Mouse (Mus musculus): ENCODE results near the gene Tbc1d16.

Gene Tbc1d16

GRCm38 (mm10) chr11:119207986-119208385 lies 20.3 kb downstream of the Tbc1d16 start:
- no peak for DNase-seq (ENCODE audit: low spot score)

- peak; percentile 76 for DNase-seq (ENCODE audit: low spot score)
These were observed 21.7 kb downstream of the Tbc1d16 start for GRCm38 (mm10) chr11:119206562-119206961.

GRCm38 (mm10) chr11:119205738-119206137 lies 22.6 kb downstream of the Tbc1d16 start:
- no peak for DNase-seq (ENCODE audit: low spot score)

GRCm38 (mm10) chr11:119203423-119203822 lies 24.9 kb downstream of the Tbc1d16 start:
- DNase-seq (ENCODE audit: low spot score), result no peak

GRCm38 (mm10) chr11:119199233-119199601 lies 29.1 kb downstream of the Tbc1d16 start:
- DNase-seq (ENCODE audit: low spot score), result no peak

- no peak for DNase-seq (ENCODE audit: low spot score)
These were observed 29.6 kb downstream of the Tbc1d16 start for GRCm38 (mm10) chr11:119198564-119199232.

- DNase-seq (ENCODE audit: low spot score), result no peak
These were observed 30.4 kb downstream of the Tbc1d16 start for GRCm38 (mm10) chr11:119197618-119198563.

GRCm38 (mm10) chr11:119192605-119193004 lies 35.7 kb downstream of the Tbc1d16 start:
- DNase-seq (ENCODE audit: low spot score), result no peak

GRCm38 (mm10) chr11:119192176-119192575 lies 36.1 kb downstream of the Tbc1d16 start:
- DNase-seq (ENCODE audit: low spot score), result no peak

- no peak for DNase-seq (ENCODE audit: low spot score)
These were observed 36.7 kb downstream of the Tbc1d16 start for GRCm38 (mm10) chr11:119191606-119192081.

GRCm38 (mm10) chr11:119190498-119190897 lies 37.8 kb downstream of the Tbc1d16 start:
- peak; percentile 77 for DNase-seq (ENCODE audit: low spot score)

GRCm38 (mm10) chr11:119189319-119189718 lies 39.0 kb downstream of the Tbc1d16 start:
- DNase-seq (ENCODE audit: low spot score), result no peak

GRCm38 (mm10) chr11:119188389-119188788 lies 39.9 kb downstream of the Tbc1d16 start:
- DNase-seq (ENCODE audit: low spot score), result no peak

GRCm38 (mm10) chr11:119187800-119188197 lies 40.5 kb downstream of the Tbc1d16 start:
- DNase-seq (ENCODE audit: low spot score), result no peak

GRCm38 (mm10) chr11:119186989-119187799 lies 41.1 kb downstream of the Tbc1d16 start:
- peak; percentile 72 for DNase-seq (ENCODE audit: low spot score)

- no peak for DNase-seq (ENCODE audit: low spot score)
These were observed 41.9 kb downstream of the Tbc1d16 start for GRCm38 (mm10) chr11:119186381-119186780.

GRCm38 (mm10) chr11:119183684-119184310 lies 44.5 kb downstream of the Tbc1d16 start:
- no peak for DNase-seq (ENCODE audit: low spot score)

GRCm38 (mm10) chr11:119181861-119182395 lies 46.4 kb downstream of the Tbc1d16 start:
- no peak for DNase-seq (ENCODE audit: low spot score)

GRCm38 (mm10) chr11:119180824-119181582 lies 47.3 kb downstream of the Tbc1d16 start:
- DNase-seq (ENCODE audit: low spot score), result no peak

GRCm38 (mm10) chr11:119178317-119178716 lies 50.0 kb downstream of the Tbc1d16 start:
- DNase-seq (ENCODE audit: low spot score), result no peak
